Mouse (Mus musculus) spleen, postnatal 4 days (tissue): ENCODE results near the gene Rsl1.
A peak's percentile ranks its signal among the peaks of the same experiment; 100 is the strongest.
"Not testable (repeated sequence)": the region's sequence is repeated elsewhere in the genome, so short reads cannot be mapped to it uniquely, and the experiment has no call there.

Experiments
- DNase-seq, 2 experiments: peaks; one replicate each; pipeline ENCODE4 v3.0.0; 2022; ENCODE audit warnings: low spot score in 2 of 2

Rsl1 gene

DNA sequence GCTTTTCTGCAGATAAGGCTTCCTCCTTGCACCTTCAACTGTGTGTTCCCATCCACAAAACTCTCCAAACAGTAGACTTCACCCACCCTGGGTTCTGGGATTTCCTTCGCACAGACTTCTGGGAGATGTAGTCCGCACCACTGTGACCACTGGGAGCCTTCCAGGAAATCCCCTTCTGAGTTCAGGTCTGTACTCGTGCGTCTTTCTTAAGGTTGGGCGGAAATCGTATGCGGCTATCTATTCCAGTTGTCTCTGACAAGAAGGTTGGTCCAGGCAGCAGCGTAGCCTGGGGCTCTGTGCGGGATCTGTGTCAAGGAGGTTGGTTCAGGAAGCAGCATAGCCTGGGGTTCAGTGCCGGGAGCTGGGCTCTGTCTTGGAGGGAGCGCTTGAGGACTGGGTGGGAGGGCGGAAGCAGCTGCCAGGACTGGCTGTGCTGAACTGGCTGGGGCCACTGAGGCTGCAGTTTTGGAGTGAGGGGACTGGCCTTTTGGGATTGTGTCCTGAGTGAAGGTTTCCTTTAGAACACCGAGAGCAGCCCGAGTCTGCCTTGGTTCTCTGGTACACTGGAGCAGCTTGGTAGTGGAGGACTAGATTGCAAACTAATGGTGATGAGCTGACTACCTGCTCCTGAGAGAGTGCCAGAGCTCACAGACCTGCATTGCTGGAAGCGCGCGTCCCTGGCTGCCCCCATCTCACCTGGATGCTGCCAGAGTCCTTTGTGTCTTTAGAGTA is at the start of gene Rsl1:
TSS of gene Rsl1 (plus strand) at position 192 of the 732 bp plus-strand sequence.
- peak; percentile 57 to 69 for DNase-seq

DNA sequence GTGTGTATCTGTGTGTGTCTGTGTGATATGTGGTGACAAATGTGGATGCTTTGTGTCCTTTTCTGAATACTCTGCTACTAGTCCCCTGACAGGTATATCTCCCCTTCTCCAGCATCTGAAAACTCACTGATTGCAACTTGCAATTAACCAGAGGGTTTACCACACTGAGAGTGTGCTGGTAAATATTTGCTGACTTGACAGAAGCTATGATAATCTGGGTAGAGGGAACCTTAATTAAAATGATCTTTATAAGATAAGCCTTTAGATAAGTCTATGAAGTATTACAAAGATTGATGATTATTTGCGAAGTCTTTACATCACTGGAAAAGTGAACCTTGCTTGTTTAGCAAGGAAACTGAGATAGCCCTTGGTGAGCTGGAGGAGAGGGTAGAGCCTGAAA is 48.5 kb upstream of the Rsl1 start:
- DNase-seq = no peak

DNA sequence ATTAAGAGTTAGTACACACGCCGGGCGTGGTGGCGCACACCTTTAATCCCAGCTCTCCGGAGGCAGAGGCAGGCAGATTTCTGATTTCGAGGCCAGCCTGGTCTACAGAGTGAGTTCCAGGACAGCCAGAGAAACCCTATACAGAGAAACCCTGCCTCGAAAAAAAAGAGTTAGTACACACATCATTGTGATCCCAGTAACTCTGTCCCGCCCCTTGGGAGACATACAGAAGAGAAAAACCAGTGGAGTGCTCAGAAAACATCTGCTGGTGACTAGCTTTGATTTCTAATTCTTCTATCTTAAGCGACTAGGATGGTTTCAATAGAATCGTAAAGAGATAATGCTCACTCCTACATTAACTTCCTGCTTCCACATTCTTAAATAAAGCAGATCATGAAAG is 45.5 kb upstream of the Rsl1 start:
- not testable (repeated sequence) for DNase-seq

DNA sequence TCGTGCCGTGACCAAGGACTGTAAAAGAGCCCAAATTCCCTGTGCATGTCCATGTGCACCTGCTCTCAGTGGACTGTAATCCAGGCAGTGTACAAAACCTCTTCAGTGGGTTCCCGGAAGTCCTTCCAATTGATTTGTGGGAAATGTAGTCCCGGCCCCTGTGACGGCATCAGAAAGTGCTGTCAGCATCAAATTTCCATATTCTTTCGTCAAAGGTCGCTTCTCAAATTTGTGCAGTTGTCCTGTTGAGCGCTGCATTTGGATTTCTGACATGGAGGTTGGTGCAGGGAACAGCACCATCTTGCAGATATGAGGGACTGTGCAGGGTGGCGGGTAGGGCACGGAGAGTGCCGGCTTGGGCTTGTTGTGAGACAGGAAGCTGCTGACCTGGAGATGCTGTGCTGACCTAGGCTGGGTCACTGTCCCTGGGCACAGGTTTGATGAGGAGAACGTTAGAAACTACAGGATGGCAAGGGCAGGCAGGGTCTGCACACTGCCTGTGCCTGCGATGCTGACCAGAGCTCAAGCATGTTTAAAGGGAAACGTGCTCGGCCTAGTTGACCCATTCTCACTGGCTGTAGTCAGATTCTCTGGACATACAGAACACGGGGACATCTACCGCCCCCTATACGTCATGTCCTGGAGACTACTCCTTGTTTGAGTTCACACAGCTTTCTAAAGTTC is 44.8 kb upstream of the Rsl1 start:
- peak; percentile 57 to 75 for DNase-seq

DNA sequence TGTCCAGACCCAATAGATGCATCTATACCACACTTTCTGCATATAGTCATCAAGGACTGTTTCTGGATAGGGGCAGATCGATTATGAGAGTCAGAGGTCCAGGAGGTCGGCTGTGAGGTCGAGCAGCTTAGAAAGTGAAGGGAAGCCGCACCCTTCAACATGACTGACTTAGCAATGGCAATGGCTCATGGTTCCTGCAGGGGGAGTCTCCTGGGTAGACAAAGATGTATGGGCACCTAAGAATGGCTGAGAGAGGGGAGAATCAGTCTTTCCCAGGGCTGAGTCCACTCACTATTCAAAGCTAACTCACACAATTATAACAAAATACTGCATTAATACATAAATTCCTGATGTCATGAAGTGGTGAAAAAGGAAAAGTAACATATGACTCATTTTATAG is 6.9 kb upstream of the Rsl1 start:
- DNase-seq = not testable (repeated sequence)

DNA sequence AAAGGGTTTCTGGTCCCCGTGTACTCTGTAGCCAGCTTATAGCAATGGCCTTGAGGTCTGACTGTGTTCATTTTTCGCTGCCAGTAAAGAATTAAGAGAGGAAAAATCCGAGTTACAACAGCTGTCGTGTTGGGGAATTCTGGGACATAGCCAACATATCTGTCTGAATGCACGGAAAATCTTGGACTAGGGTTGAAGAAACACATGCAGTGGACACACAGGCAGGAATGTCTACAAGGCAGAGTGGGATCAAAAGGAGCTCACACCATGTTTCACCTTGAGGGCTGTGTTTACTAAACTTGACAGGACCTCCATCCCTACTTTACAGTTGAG is 707 bp downstream of the Rsl1 start:
- DNase-seq = no peak

DNA sequence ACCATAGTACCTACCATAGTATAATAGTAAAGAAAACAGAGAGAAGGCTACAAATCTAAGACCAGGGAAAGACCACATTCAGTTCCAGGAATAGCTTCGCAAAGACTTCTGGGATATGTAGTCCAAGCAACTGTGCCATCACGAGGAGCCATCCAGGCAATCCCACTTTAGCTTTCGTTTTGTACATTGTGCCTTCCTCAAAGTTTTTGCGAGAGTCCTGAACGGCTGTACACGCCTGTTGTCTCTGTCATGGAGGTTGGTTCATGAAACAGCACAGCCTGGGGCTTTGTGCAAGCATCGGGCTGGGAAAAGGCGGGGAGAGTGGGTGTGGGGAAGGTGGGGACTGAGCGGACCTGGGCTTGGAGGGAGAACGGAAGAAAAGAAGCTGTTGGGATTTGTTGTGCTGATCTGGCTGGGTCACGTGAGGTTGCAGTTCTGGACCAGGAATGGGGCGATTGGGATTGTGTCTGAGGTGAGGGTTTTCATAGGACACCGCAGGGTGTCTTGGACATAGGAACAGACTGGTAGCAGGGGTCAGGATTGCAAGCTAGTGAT is 21.4 kb downstream of the Rsl1 start, which contains the start of gene Zfp455:
TSS of gene Zfp455 (plus strand) at position 167 of the 555 bp plus-strand sequence.
- no peak for DNase-seq

DNA sequence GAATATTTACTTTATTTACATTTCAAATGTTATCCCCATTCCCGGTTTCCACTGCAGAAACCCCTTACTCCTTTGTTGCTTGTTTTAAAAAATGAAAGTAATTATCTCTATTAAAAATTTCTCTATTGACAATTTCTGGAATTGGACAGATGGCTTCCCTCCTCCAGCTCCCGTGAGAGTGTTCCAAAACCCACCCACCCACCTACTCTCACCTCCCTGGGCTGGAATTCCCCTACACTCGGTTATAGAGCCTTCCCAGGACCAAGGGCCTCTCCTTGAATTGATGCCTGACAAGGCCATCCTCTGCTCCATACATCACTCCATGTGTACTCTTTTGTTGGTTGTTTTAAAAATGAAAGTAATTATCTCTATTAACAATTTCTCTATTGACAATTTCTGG is 28.7 kb downstream of the Rsl1 start:
- DNase-seq = no peak

DNA sequence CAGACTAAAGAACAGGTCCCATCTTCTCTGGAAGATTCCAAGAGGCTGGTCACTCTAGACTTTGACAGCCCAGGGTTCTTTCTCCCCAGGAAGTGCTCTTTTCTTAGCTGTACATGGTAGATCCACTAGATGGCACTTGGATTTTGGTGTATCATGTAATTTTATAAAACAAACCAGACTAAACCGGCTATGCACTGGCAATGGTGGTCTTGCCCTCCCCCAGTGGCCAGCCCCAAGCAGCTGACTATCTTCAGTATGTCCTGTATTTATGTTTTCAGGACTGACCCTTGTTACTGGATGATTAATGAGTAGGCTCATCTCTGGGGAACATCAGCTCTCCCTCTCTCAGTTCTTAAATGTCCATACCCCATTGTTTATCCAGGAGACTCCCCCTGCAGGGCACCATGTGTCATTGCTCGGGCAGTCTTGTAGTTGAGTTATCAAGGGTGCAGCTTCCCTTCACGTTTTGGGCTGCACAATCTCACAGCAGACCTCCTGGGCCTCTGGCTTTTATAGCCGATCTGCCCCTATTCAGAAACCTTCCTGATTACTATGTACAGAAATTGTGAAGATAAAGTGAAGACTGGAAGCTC is 41.1 kb downstream of the Rsl1 start:
- DNase-seq = no peak
